Mouse (Mus musculus) CH12.LX (cell line): ENCODE results near the gene Gpr84. TPM values are rescaled to one million over a fixed set of nuclear protein-coding genes. Genes with fewer than 3 reads are reported as not detected.

Source experiments
- DNase-seq: peaks from one replicate; pipeline ENCODE4 v3.0.0-alpha.2; 2013; ENCODE audit errors: extremely low read depth
- H3K27ac ChIP-seq: 2 replicates; pipeline ENCODE4 v1.5.1; 2012; ENCODE audit warnings: low read depth, mild to moderate bottlenecking, control low read depth, moderate library complexity; ENCODE audit not compliant: insufficient read depth
- H3K27me3 ChIP-seq: replicated peaks from 2 replicates; pipeline ENCODE3; 2012; ENCODE audit warnings: inconsistent platforms
- H3K36me3 ChIP-seq, 2 experiments: replicated peaks in 1 of 2; 2 replicates each; pipeline versions ENCODE3 to v1.6.1; 2012; ENCODE audit warnings: inconsistent platforms in 1 of 2, low read length in 1 of 2, mild to moderate bottlenecking in 1 of 2, mixed read lengths in 1 of 2, moderate library complexity in 1 of 2; ENCODE audit not compliant: control insufficient read depth in 1 of 2, insufficient read depth in 1 of 2
- H3K4me1 ChIP-seq, 2 experiments: 2 replicates each; pipeline ENCODE4 v1.6.1; 2012; ENCODE audit warnings: inconsistent platforms in 1 of 2, moderate library complexity in 1 of 2; ENCODE audit not compliant: insufficient read depth in 2 of 2, control insufficient read depth in 1 of 2
- H3K4me2 ChIP-seq: 2 replicates; pipeline ENCODE4 v1.6.1; 2012; ENCODE audit warnings: low read depth, mild to moderate bottlenecking, control low read depth; ENCODE audit not compliant: poor library complexity, insufficient read depth, severe bottlenecking
- H3K4me3 ChIP-seq, 3 experiments: fragments of 150-350 bp in 1 of 3; sonication (generic) in 1 of 3; replicated peaks in 1 of 3; 2 replicates each; pipeline versions ENCODE3 to v1.5.1; 2011 to 2012; ENCODE audit warnings: low read depth in 2 of 3, low read length in 2 of 3, mild to moderate bottlenecking in 2 of 3, moderate library complexity in 2 of 3, control low read depth in 1 of 3, improper control_type of control experiment in 1 of 3, inconsistent platforms in 1 of 3, mixed read lengths in 1 of 3; ENCODE audit not compliant: poor library complexity in 1 of 3
- H3K79me2 ChIP-seq: replicated peaks from 2 replicates; pipeline ENCODE4 v1.6.1; 2012; ENCODE audit warnings: mild to moderate bottlenecking, moderate library complexity; ENCODE audit not compliant: control insufficient read depth, poor library complexity, insufficient read depth, severe bottlenecking; ENCODE audit errors: extremely low read depth
- H3K9ac ChIP-seq: 2 replicates; pipeline ENCODE4 v1.6.1; 2012; ENCODE audit warnings: low read depth, mild to moderate bottlenecking, control low read depth, moderate library complexity; ENCODE audit not compliant: insufficient read depth
- H3K9me3 ChIP-seq: replicated peaks from 2 replicates; pipeline ENCODE3; 2012; ENCODE audit warnings: low read length, inconsistent platforms, mixed read lengths
- CHD1 ChIP-seq: IDR thresholded peaks from 2 replicates; pipeline ENCODE4 v1.6.1; 2012; ENCODE audit warnings: low read depth, low read length, improper control_type of control experiment, inconsistent platforms
- CHD2 ChIP-seq: IDR thresholded peaks from 2 replicates; pipeline ENCODE4 v1.6.1; 2011; ENCODE audit warnings: low read length, improper control_type of control experiment
- CTCF ChIP-seq, 2 experiments: IDR thresholded peaks in 1 of 2; conservative IDR thresholded peaks in 1 of 2; 2 replicates each; pipeline ENCODE4 v1.5.1; 2011 to 2012; ENCODE audit warnings: low read depth in 2 of 2, low read length in 2 of 2, improper control_type of control experiment in 1 of 2, inconsistent platforms in 1 of 2, mild to moderate bottlenecking in 1 of 2, moderate library complexity in 1 of 2
- EP300 ChIP-seq: IDR thresholded peaks from 2 replicates; pipeline ENCODE4 v1.6.1; 2011; ENCODE audit warnings: low read length, improper control_type of control experiment
- ETS1 ChIP-seq: conservative IDR thresholded peaks from 2 replicates; pipeline ENCODE4 v1.6.1; 2012; ENCODE audit warnings: low read depth, mild to moderate bottlenecking, inconsistent platforms, low read length, improper control_type of control experiment, moderate library complexity
- IRF4 ChIP-seq: IDR thresholded peaks from 2 replicates; pipeline ENCODE4 v1.6.1; 2014; ENCODE audit warnings: low read depth, mild to moderate bottlenecking, inconsistent platforms, low read length, improper control_type of control experiment
- JUND ChIP-seq: conservative IDR thresholded peaks from 2 replicates; pipeline ENCODE4 v1.6.1; 2011; ENCODE audit warnings: low read depth, low read length, improper control_type of control experiment
- MAX ChIP-seq: IDR thresholded peaks from 2 replicates; pipeline ENCODE4 v1.6.1; 2011; ENCODE audit warnings: low read length, improper control_type of control experiment
- MAZ ChIP-seq: IDR thresholded peaks from 2 replicates; pipeline ENCODE4 v1.6.1; 2012; ENCODE audit warnings: low read depth, mild to moderate bottlenecking, inconsistent platforms, low read length, improper control_type of control experiment, moderate library complexity
- MXI1 ChIP-seq: IDR thresholded peaks from 2 replicates; pipeline ENCODE4 v1.6.1; 2011; ENCODE audit warnings: mild to moderate bottlenecking, low read depth, low read length, improper control_type of control experiment
- NELFE ChIP-seq: IDR thresholded peaks from 2 replicates; pipeline ENCODE4 v1.6.1; 2011; ENCODE audit warnings: low read depth, low read length, improper control_type of control experiment
- POLR2A ChIP-seq: IDR thresholded peaks from 2 replicates; pipeline ENCODE4 v1.6.1; 2011; ENCODE audit warnings: low read depth, mild to moderate bottlenecking, improper control_type of control experiment, low read length
- RAD21 ChIP-seq: IDR thresholded peaks from 2 replicates; pipeline ENCODE4 v1.6.1; 2011; ENCODE audit warnings: low read depth, mild to moderate bottlenecking, low read length, improper control_type of control experiment, moderate library complexity
- RCOR1 ChIP-seq: conservative IDR thresholded peaks from 2 replicates; pipeline ENCODE4 v1.6.1; 2012; ENCODE audit warnings: low read depth, mild to moderate bottlenecking, inconsistent platforms, low read length, improper control_type of control experiment
- SIN3A ChIP-seq: IDR thresholded peaks from 2 replicates; pipeline ENCODE4 v1.6.1; 2012; ENCODE audit warnings: low read length, improper control_type of control experiment, inconsistent platforms
- SMC3 ChIP-seq: IDR thresholded peaks from 2 replicates; pipeline ENCODE4 v1.6.1; 2011; ENCODE audit warnings: low read depth, low read length, improper control_type of control experiment
- TBP ChIP-seq: conservative IDR thresholded peaks from 2 replicates; pipeline ENCODE4 v1.6.1; 2011; ENCODE audit warnings: low read depth, low read length, improper control_type of control experiment
- TCF12 ChIP-seq: IDR thresholded peaks from 2 replicates; pipeline ENCODE4 v1.6.1; 2014; ENCODE audit warnings: low read depth, mild to moderate bottlenecking, inconsistent platforms, low read length, improper control_type of control experiment
- UBTF ChIP-seq: IDR thresholded peaks from 2 replicates; pipeline ENCODE4 v1.6.1; 2012; ENCODE audit warnings: low read depth, mild to moderate bottlenecking, inconsistent platforms, low read length, improper control_type of control experiment, moderate library complexity
- USF1 ChIP-seq: IDR thresholded peaks from 2 replicates; pipeline ENCODE4 v1.6.1; 2014; ENCODE audit warnings: low read depth, mild to moderate bottlenecking, inconsistent platforms, low read length, improper control_type of control experiment
- ZC3H11A ChIP-seq: IDR thresholded peaks from 2 replicates; pipeline ENCODE4 v1.6.1; 2012; ENCODE audit warnings: low read depth, mild to moderate bottlenecking, inconsistent platforms, low read length, improper control_type of control experiment
- ZKSCAN1 ChIP-seq: IDR thresholded peaks from 2 replicates; pipeline ENCODE4 v1.6.1; 2012; ENCODE audit warnings: low read depth, inconsistent platforms, low read length, improper control_type of control experiment, borderline replicate concordance
- ZNF384 ChIP-seq: IDR thresholded peaks from 2 replicates; pipeline ENCODE4 v1.6.1; 2012; ENCODE audit warnings: low read depth, low read length, improper control_type of control experiment, inconsistent platforms
- dilution Hi-C: fragments of 300-500 bp; cut with MboI; formaldehyde crosslinking; loops from 2 replicates; pipeline ENCODE4 v1.14.3; 2020; ENCODE audit warnings: low sequenced_read_pairs; ENCODE audit not compliant: extremely low pct_unique_long_range_greater_than_20kb, extremely low pct_ligation_motif_present
- in situ Hi-C: fragments of 300-500 bp; cut with MboI; formaldehyde crosslinking; loops from 3 replicates; pipeline ENCODE4 v1.14.3; 2019; ENCODE audit warnings: low sequenced_read_pairs, low pct_ligation_motif_present, low pct_unique_long_range_greater_than_20kb, mixed read lengths
- polyA plus RNA-seq: library from polyadenylated mRNA; unstranded; fragments of >175 nt; gene quantifications from 2 replicates; pipeline ENCODE4 v1.2.1, GENCODE M21; 2012; ENCODE audit warnings: low read depth; ENCODE audit not compliant: insufficient read length
- total RNA-seq, 2 experiments: library from RNA; depleted of rRNA; stranded (reverse); fragments of 300-350 nt in 1 of 2; fragments of >200 nt in 1 of 2; gene quantifications; 2 replicates each; pipeline ENCODE4 v1.2.3; 2012 to 2014

The Gpr84 gene
- total and polyA plus RNA-seq, 3 experiments = 0.42 to 1.4 (median 0.66) TPM

DNA sequence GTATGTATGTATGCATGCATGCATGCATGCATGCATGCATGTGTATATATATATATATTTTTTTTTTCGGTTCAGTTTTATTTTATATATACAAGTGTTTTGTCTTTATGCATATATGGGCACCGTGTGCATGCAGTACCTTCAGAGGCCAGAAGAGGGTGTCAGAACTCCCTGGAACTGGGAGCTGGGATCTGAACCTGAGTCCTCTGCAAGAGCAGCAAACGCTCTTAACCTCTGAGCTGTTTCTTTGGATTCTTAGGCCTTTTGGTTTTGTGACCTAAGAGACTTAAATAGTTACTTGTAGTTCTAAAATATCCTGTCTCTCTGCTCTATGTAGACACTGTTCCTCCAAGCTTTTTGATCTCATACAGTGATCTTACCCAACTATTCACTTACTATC, 26.3 kb downstream of the Gpr84 start (continued):
- no peak for TF ChIP-seq IRF4
- TF ChIP-seq, all 38 proteins: peak for 3

DNA sequence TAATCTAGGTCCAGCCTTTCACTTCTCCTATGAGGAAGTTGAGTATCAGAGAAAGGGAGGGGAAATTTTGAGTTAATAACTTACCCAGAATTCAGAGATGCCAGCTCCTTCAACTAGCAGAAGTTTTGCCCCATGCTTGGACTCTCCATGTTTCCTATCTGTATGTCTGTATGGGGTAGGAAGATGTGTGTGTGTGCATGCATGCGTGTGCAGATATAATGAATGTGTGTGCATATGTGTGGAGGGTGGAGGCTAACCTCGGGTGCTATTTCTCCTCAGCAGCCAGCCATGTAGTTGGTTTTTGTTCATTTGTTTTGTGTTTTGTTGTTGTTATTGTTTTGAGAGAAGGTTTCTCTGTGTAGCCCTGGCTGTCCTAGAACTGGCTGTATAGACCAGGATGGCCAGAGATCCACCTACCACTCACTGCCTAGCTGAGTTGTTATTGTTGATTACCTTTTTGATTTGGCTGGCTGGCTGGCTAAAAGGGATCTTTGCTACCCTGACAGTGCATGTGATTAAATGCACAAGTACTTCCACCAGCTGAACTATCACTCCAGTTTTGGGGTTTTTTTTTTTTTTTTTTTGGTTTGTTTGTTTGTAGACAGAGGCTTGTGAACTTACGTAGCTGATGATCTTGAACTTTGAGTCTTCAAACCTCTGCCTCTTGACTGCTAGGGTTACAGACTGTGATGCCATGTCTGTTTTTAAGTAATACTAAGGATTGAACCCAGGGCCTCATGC, 28.8 kb downstream of the Gpr84 start:
- H3K4me2 ChIP-seq = no peak overlapping the region

DNA sequence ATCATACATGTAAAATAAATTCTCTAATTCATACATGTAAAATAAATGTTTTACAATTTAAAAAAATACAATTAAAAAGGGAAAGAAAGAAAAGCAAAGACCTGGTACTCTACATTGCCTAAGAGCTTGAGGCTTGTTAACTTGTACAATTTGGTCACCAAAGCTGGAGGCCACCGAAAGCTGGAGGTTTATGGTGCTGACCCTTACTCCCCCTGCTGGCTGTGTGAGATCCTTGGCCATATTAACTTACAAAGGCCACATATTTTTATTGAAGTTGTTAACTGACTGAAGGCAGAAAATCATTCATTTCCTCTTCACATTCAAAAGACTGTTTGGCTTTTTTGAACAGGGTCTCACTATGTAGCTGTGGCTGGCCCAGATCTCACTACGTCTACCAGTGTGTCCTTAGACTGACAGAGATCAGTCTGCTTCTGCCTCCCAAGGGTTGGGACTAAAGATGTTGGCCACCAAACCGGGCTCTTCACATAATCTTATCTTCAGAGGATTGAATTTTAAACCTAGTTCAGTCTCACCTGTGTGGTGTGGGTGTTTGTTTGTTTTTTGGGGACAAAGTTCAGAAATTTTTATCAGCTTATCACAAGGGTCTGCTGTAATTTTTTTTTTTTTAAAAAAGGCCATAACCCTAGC, 29.5 kb downstream of the Gpr84 start:
- H3K79me2 ChIP-seq = peaks cover 62% of the 10 kb centered on the region
- dilution Hi-C loops (no loop called here), in situ Hi-C loops (loop anchor here (5.0 kb wide), 1 partner anchor 36 kb away; no protein-coding TSS in a partner anchor)
- peaks cover 13 to 48% of the 10 kb centered on the region in 2 experiments for H3K36me3 ChIP-seq
- H3K9me3 ChIP-seq = no peaks in the 10 kb centered on the region
- H3K27me3 ChIP-seq = no peaks in the 10 kb centered on the region
- H3K4me3 ChIP-seq = no peak overlapping the region
- no peak overlapping the region for H3K9ac ChIP-seq
- no peak overlapping the region for H3K4me2 ChIP-seq
- no peak overlapping the region for H3K27ac ChIP-seq
- peaks cover 0 to 48% of the 10 kb centered on the region in 2 experiments; a peak in 2 of 4 replicates for H3K4me1 ChIP-seq
- peak; percentile 59 for DNase-seq
- peak; percentile 52 for TF ChIP-seq RAD21
- peak; percentile 59 for TF ChIP-seq SMC3
- TF ChIP-seq UBTF = no peak
- peak; percentile 74 to 79 for TF ChIP-seq CTCF (conservative IDR thresholded peaks at IDR 0.05 in 1 of 2, IDR thresholded peaks at IDR 0.05 in 1 of 2; ENCODE audit: low read depth in 2 of 2, low read length in 2 of 2)
- TF ChIP-seq CHD1 = no peak
- TF ChIP-seq RCOR1 = no peak
- no peak for TF ChIP-seq SIN3A

More for the DNA sequence above, 28.8 kb downstream of the Gpr84 start:
- no peak overlapping the region for H3K4me3 ChIP-seq
- TF ChIP-seq ETS1 (no peak), TBP (no peak), CHD2 (no peak), CTCF (conservative IDR thresholded peaks at IDR 0.05 in 1 of 2, IDR thresholded peaks at IDR 0.05 in 1 of 2; ENCODE audit: low read depth in 2 of 2, low read length in 2 of 2) (no peak), RAD21 (no peak), UBTF (no peak), MAZ (no peak), ZC3H11A (no peak), MXI1 (no peak), NELFE (no peak), JUND (no peak), ZKSCAN1 (no peak), MAX (no peak), CHD1 (no peak), EP300 (no peak), TCF12 (no peak), SIN3A (no peak), ZNF384 (no peak), POLR2A (no peak), USF1 (no peak)
- no peaks in the 10 kb centered on the region for H3K27me3 ChIP-seq
- dilution Hi-C loops (no loop called here), in situ Hi-C loops (loop anchor here (5.0 kb wide), 1 partner anchor 36 kb away; no protein-coding TSS in a partner anchor)
- H3K9ac ChIP-seq = no peak overlapping the region
- DNase-seq = no peak
- H3K79me2 ChIP-seq = peaks cover 60% of the 10 kb centered on the region
- no peak overlapping the region for H3K27ac ChIP-seq
- peaks cover 13 to 52% of the 10 kb centered on the region in 2 experiments for H3K36me3 ChIP-seq
- no peaks in the 10 kb centered on the region for H3K9me3 ChIP-seq
- peaks cover 0 to 48% of the 10 kb centered on the region in 2 experiments; a peak in 2 of 4 replicates for H3K4me1 ChIP-seq
